Mouse (Mus musculus) ES-E14 (cell line): ENCODE measurements around the gene Fam213b.

Experiments
- HCFC1 ChIP-seq: IDR thresholded peaks from 2 replicates; pipeline ENCODE4 v1.6.1; 2012; ENCODE audit warnings: low read length, inconsistent platforms, borderline replicate concordance; ENCODE audit not compliant: insufficient read depth
- MAFK ChIP-seq: IDR thresholded peaks from 2 replicates; pipeline ENCODE4 v1.6.1; 2014; ENCODE audit warnings: mild to moderate bottlenecking, low read depth, low read length, inconsistent platforms; ENCODE audit not compliant: insufficient read depth

DNA sequence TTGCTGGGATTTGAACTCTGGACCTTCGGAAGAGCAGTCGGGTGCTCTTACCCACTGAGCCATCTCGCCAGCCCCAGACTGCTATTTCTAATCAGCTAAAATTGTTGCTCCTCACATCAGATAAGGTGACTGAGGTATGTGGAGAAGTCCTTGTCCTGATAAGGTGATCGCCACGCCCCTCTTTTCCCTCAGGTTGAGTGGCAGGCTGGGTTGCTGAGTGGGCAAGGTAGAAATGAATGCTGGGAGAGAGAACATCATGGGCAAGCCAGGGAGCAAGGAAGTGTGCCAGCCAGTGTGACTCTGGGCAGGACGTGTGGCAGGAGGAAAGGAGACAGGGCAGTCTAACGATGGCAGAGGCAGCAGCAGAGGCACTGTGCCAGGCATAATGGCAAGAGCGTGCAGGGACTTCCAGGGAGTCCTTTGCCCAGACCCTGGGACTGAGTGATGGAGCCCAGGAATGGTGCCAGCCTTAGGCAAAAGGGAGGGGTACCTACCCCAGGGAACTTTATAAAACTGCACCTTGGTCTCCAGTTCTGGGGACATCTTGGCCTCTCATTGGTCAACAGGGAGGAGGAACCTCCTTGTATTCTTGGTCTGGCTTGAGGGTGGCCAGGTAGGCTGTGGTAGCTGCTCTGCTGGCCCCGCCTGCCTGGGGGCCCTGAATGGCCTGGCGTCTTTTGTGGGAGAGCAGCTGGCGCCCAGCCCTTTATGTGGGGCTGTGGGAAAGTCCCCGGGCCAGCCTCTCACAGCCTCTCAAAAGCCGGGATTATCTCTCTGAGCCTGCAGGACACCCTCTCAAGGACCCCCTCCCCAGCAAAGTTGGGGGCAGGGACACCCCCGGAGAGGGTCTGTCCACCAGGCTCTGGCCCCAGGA lies 49.4 kb upstream of the Fam213b start:
- TF ChIP-seq HCFC1 (no peak), MAFK (no peak)
